30 mouse cellular contexts compared by ENCODE assay signal in the genomic region with DNA sequence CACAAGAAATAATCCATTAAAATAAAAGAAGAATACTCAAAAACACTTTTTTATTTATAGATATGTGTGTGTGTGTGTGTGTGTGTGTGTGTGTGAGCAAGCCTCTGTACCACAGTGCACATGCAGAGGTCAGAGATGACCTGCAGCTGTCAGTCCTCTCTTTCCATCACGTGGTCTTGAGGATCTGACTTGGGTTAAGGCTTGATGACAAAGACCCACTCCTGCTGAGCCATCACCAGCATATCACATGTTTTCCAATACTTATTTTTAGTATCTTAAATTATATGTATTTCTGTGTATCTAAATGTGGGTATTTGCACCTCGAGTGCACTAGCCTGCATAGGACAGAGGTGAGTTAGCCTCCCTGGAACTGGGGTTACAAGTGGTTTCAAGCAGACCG. TPM values are rescaled to one million over a fixed set of nuclear protein-coding genes. Genes with fewer than 3 reads are reported as not detected.
DNase-seq lines count a peak whose midpoint lies in the region; ATAC-seq and TF ChIP-seq lines count a peak whose summit lies in the region.
"Had no signal": no experiment of that assay in that cellular context is flagged by ENCODE, and none has a peak within 500 bp of the region (broad histone marks: within the 10 kb centered on the region; RNA-seq: fewer than 3 reads in every experiment).

No protein-coding gene starts in this region.

- 43% methylated on average over 3 of the region's 3 CpGs for WGBS in kidney, embryonic 14.5 days
- 64% methylated on average over 3 of the region's 3 CpGs for WGBS in liver, embryonic 15.5 days (ENCODE audit: insufficient replicate concordance)
- WGBS in hindbrain, embryonic 11.5 days, result 80% methylated on average over 3 of the region's 3 CpGs

- H3K27ac ChIP-seq in kidney, embryonic 14.5 days (ENCODE audit: low read depth, low read length), result peak overlapping the region; percentile 42; the same call in 1 of the 2 replicates
- H3K27ac ChIP-seq in liver, embryonic 15.5 days (replicated peaks), result peak overlapping the region; percentile 79
- peak overlapping the region; percentile 33 for H3K27ac ChIP-seq in bone marrow macrophage, adult 2 months (ENCODE audit: insufficient read depth, low read depth, low read length)
- no peak overlapping the region for H3K27ac ChIP-seq in hindbrain, embryonic 11.5 days (ENCODE audit: low read depth, low read length)
- H3K27ac ChIP-seq: embryonic facial prominence, embryonic 12.5 days; forebrain, embryonic 10.5 days; heart, embryonic 10.5 days; heart, embryonic 15.5 days; hindbrain, embryonic 13.5 days; left cerebral cortex, adult 2 months; limb, embryonic 12.5 days; liver, embryonic 14.5 days; midbrain, embryonic 12.5 days; neural tube, embryonic 13.5 days had no signal

- no peak for DNase-seq in kidney, adult 8-10 months
- no peak for DNase-seq in liver
- peak; percentile 23 for DNase-seq in skeletal muscle tissue, adult 2 months (ENCODE audit: low read depth, low spot score)
- no peak for DNase-seq in right cerebral cortex, postnatal 4 days
- DNase-seq in hindbrain, embryonic 11.5 days (ENCODE audit: low spot score), result no peak
- DNase-seq: adrenal gland, postnatal 10 days; B cell, adult 2 months; cerebellum, adult 11 months; cerebellum, adult 9-10 months; heart, postnatal 36 days; spleen, adult 18-20 months; thymus, adult 18-20 months; thymus, postnatal 25 days had no signal

- no peak overlapping the region for H3K9ac ChIP-seq in kidney, embryonic 14.5 days (ENCODE audit: low read depth, low read length)
- no peak overlapping the region for H3K9ac ChIP-seq in liver, embryonic 15.5 days
- H3K9ac ChIP-seq in hindbrain, embryonic 11.5 days (ENCODE audit: low read depth, low read length), result no peak overlapping the region
- H3K9ac ChIP-seq: embryonic facial prominence, embryonic 12.5 days; heart, embryonic 15.5 days; hindbrain, embryonic 13.5 days; limb, embryonic 12.5 days; liver, embryonic 14.5 days; midbrain, embryonic 12.5 days; neural tube, embryonic 13.5 days had no signal

- no peaks in the 10 kb centered on the region for H3K9me3 ChIP-seq in kidney, embryonic 14.5 days (ENCODE audit: control insufficient read depth, low read length)
- H3K9me3 ChIP-seq in liver, embryonic 15.5 days (replicated peaks), result no peaks in the 10 kb centered on the region
- no peaks in the 10 kb centered on the region for H3K9me3 ChIP-seq in hindbrain, embryonic 11.5 days (ENCODE audit: control insufficient read depth, low read length)
- H3K9me3 ChIP-seq: embryonic facial prominence, embryonic 12.5 days; forebrain, embryonic 10.5 days; G1E; heart, embryonic 10.5 days; heart, embryonic 15.5 days; hindbrain, embryonic 13.5 days; limb, embryonic 12.5 days; megakaryocyte, embryonic 14.5 days; midbrain, embryonic 12.5 days; neural tube, embryonic 13.5 days had no signal

- no peak for TF ChIP-seq POLR2A in bone marrow macrophage, adult 2 months (IDR thresholded peaks at IDR 0.05; ENCODE audit: borderline replicate concordance, low read depth, low read length)

- no peak overlapping the region for H3K4me2 ChIP-seq in kidney, embryonic 14.5 days (replicated peaks; ENCODE audit: low read depth, low read length)
- H3K4me2 ChIP-seq in liver, embryonic 15.5 days, result no peak overlapping the region
- H3K4me2 ChIP-seq in hindbrain, embryonic 11.5 days (replicated peaks; ENCODE audit: low read depth, low read length), result no peak overlapping the region
- H3K4me2 ChIP-seq: embryonic facial prominence, embryonic 12.5 days; heart, embryonic 15.5 days; hindbrain, embryonic 13.5 days; limb, embryonic 12.5 days; midbrain, embryonic 12.5 days; neural tube, embryonic 13.5 days had no signal

- no peaks in the 10 kb centered on the region for H3K27me3 ChIP-seq in kidney, embryonic 14.5 days (ENCODE audit: control insufficient read depth, insufficient read depth, low read length)
- H3K27me3 ChIP-seq in liver, embryonic 15.5 days, result no peaks in the 10 kb centered on the region
- H3K27me3 ChIP-seq in hindbrain, embryonic 11.5 days (ENCODE audit: control insufficient read depth, insufficient read depth, low read length), result no peaks in the 10 kb centered on the region
- H3K27me3 ChIP-seq: embryonic facial prominence, embryonic 12.5 days; heart, embryonic 15.5 days; hindbrain, embryonic 13.5 days; limb, embryonic 12.5 days; megakaryocyte, embryonic 14.5 days; midbrain, embryonic 12.5 days; neural tube, embryonic 13.5 days had no signal

- H3K4me1 ChIP-seq in kidney, embryonic 14.5 days (ENCODE audit: control insufficient read depth, insufficient read depth, low read length), result peaks cover 23% of the 10 kb centered on the region
- H3K4me1 ChIP-seq in liver, embryonic 15.5 days (replicated peaks), result peaks cover 23% of the 10 kb centered on the region; the same call in 1 of the 2 replicates
- peaks cover 21% of the 10 kb centered on the region for H3K4me1 ChIP-seq in bone marrow macrophage, adult 2 months (ENCODE audit: control insufficient read depth, insufficient read depth, low read length)
- no peaks in the 10 kb centered on the region for H3K4me1 ChIP-seq in hindbrain, embryonic 11.5 days (replicated peaks; ENCODE audit: control insufficient read depth, insufficient read depth, low read length)
- H3K4me1 ChIP-seq: hindbrain, embryonic 13.5 days; limb, embryonic 12.5 days; midbrain, embryonic 12.5 days had no signal

- H3K4me3 ChIP-seq in kidney, embryonic 14.5 days (ENCODE audit: low read length), result no peak overlapping the region
- H3K4me3 ChIP-seq in liver, embryonic 15.5 days (replicated peaks), result no peak overlapping the region
- no peak overlapping the region for H3K4me3 ChIP-seq in bone marrow macrophage, adult 2 months (ENCODE audit: insufficient read depth, low read length)
- H3K4me3 ChIP-seq in hindbrain, embryonic 11.5 days (ENCODE audit: low read depth, low read length), result no peak overlapping the region
- H3K4me3 ChIP-seq: embryonic facial prominence, embryonic 12.5 days; forebrain, embryonic 10.5 days; heart, embryonic 10.5 days; heart, embryonic 15.5 days; hindbrain, embryonic 13.5 days; layer of hippocampus, adult 2 months; left cerebral cortex, adult 2 months; limb, embryonic 12.5 days; midbrain, embryonic 12.5 days; neural tube, embryonic 13.5 days had no signal

- no peak for TF ChIP-seq CTCF in bone marrow macrophage, adult 2 months (IDR thresholded peaks at IDR 0.05; ENCODE audit: low read depth, low read length)

- no peak; the same call in 1 of the 2 replicates for ATAC-seq in kidney, embryonic 14.5 days (ENCODE audit: low FRiP score, low TSS enrichment)
- ATAC-seq in liver, embryonic 15.5 days (ENCODE audit: insufficient read depth), result no peak
- ATAC-seq in hindbrain, embryonic 11.5 days (ENCODE audit: low FRiP score), result no peak
- ATAC-seq: forebrain, embryonic 16.5 days had no signal

- H3K36me3 ChIP-seq in kidney, embryonic 14.5 days (ENCODE audit: control insufficient read depth, insufficient read depth, low read length), result peaks cover 56% of the 10 kb centered on the region
- peaks cover 93% of the 10 kb centered on the region for H3K36me3 ChIP-seq in liver, embryonic 15.5 days (replicated peaks)
- H3K36me3 ChIP-seq in hindbrain, embryonic 11.5 days (ENCODE audit: control insufficient read depth, insufficient read depth, low read length), result peaks cover 6% of the 10 kb centered on the region; the same call in 1 of the 2 replicates

RNA-seq across cellular contexts. Expression of gene Ubr2, which starts 14.7 kb away (rescaled TPM):
- polyA plus RNA-seq in kidney, embryonic 14.5 days (2014; fragmentation: Nextera tagmentation; extraction: Ambion mirVana), result 18.9 and 30.4 TPM in 2 replicates
- 8.3 and 10.0 TPM in 2 replicates for polyA plus RNA-seq in liver, embryonic 15.5 days (2015; fragmentation: Nextera tagmentation; extraction: Ambion mirVana)
- 53.7 and 55.1 TPM in 2 replicates for polyA plus RNA-seq in bone marrow macrophage, adult 2 months (2012; ENCODE audit: insufficient read depth, insufficient read length, missing spikeins)
- 17.7 and 23.8 TPM in 2 replicates for polyA plus RNA-seq in hindbrain, embryonic 11.5 days (2014; fragmentation: Nextera tagmentation; extraction: Ambion mirVana)
